Mouse (Mus musculus): ENCODE results near the gene Naaladl2. TPM values are rescaled to one million over a fixed set of nuclear protein-coding genes. Genes with fewer than 3 reads are reported as not detected.
"Not testable (repeated sequence)": the region's sequence is repeated elsewhere in the genome, so short reads cannot be mapped to it uniquely, and the experiment has no call there.

Gene Naaladl2
- total RNA-seq, 4 experiments from 2014 or later = 2.9 to 4.6 (median 3.0) TPM

- DNase-seq (ENCODE audit: low spot score in 2 of 2) = no peak
Observed at GRCm38 (mm10) chr3:24355010-24355409, 789.1 kb downstream of the Naaladl2 start.

- no peak for DNase-seq (ENCODE audit: low spot score in 2 of 2)
Observed at GRCm38 (mm10) chr3:24321489-24322405, 822.3 kb downstream of the Naaladl2 start.

GRCm38 (mm10) chr3:24314658-24315297 is 829.3 kb downstream of the Naaladl2 start:
- no peak for DNase-seq (ENCODE audit: low spot score in 2 of 2)

- DNase-seq (ENCODE audit: low spot score in 2 of 2) = no peak
Observed at GRCm38 (mm10) chr3:24225418-24225817, 918.6 kb downstream of the Naaladl2 start.

- DNase-seq (ENCODE audit: low spot score in 2 of 2) = no peak
Observed at GRCm38 (mm10) chr3:24217476-24217875, 926.6 kb downstream of the Naaladl2 start.

- DNase-seq (ENCODE audit: low spot score in 2 of 2) = no peak
Observed at GRCm38 (mm10) chr3:24166531-24166930, 977.5 kb downstream of the Naaladl2 start.

GRCm38 (mm10) chr3:24163992-24164391 is 980.1 kb downstream of the Naaladl2 start:
- no peak for DNase-seq (ENCODE audit: low spot score in 2 of 2)

- DNase-seq (ENCODE audit: low spot score in 2 of 2) = not testable (repeated sequence)
Observed at GRCm38 (mm10) chr3:24151086-24151815, 992.8 kb downstream of the Naaladl2 start.

- DNase-seq (ENCODE audit: low spot score in 2 of 2) = no peak
Observed at GRCm38 (mm10) chr3:24142808-24143207, 1001.3 kb downstream of the Naaladl2 start.

GRCm38 (mm10) chr3:24138002-24138401 is 1006.1 kb downstream of the Naaladl2 start:
- DNase-seq (ENCODE audit: low spot score in 2 of 2) = no peak

GRCm38 (mm10) chr3:24126200-24126599 is 1017.9 kb downstream of the Naaladl2 start:
- no peak for DNase-seq (ENCODE audit: low spot score in 2 of 2)

GRCm38 (mm10) chr3:24124034-24124433 is 1020.0 kb downstream of the Naaladl2 start:
- DNase-seq (ENCODE audit: low spot score in 2 of 2) = no peak

GRCm38 (mm10) chr3:24118136-24118535 is 1025.9 kb downstream of the Naaladl2 start:
- no peak for DNase-seq (ENCODE audit: low spot score in 2 of 2)

- DNase-seq (ENCODE audit: low spot score in 2 of 2) = no peak
Observed at GRCm38 (mm10) chr3:24114849-24115248, 1029.2 kb downstream of the Naaladl2 start.

- DNase-seq (ENCODE audit: low spot score in 2 of 2) = no peak
Observed at GRCm38 (mm10) chr3:24113360-24113759, 1030.7 kb downstream of the Naaladl2 start.

GRCm38 (mm10) chr3:24106391-24106790 is 1037.7 kb downstream of the Naaladl2 start:
- DNase-seq (ENCODE audit: low spot score in 2 of 2) = no peak

- no peak for DNase-seq (ENCODE audit: low spot score in 2 of 2)
Observed at GRCm38 (mm10) chr3:24079761-24080160, 1064.3 kb downstream of the Naaladl2 start.

GRCm38 (mm10) chr3:24071169-24071797 is 1072.8 kb downstream of the Naaladl2 start:
- peak in 1 of 2 experiments; percentile 9 for DNase-seq (ENCODE audit: low spot score in 2 of 2)

GRCm38 (mm10) chr3:24070424-24071168 is 1073.5 kb downstream of the Naaladl2 start:
- DNase-seq (ENCODE audit: low spot score in 2 of 2) = no peak

- DNase-seq (ENCODE audit: low spot score in 2 of 2) = no peak
Observed at GRCm38 (mm10) chr3:24048217-24048616, 1095.8 kb downstream of the Naaladl2 start.

- DNase-seq (ENCODE audit: low spot score in 2 of 2) = no peak
Observed at GRCm38 (mm10) chr3:24001741-24002140, 1142.3 kb downstream of the Naaladl2 start.
